In the genomic region with DNA sequence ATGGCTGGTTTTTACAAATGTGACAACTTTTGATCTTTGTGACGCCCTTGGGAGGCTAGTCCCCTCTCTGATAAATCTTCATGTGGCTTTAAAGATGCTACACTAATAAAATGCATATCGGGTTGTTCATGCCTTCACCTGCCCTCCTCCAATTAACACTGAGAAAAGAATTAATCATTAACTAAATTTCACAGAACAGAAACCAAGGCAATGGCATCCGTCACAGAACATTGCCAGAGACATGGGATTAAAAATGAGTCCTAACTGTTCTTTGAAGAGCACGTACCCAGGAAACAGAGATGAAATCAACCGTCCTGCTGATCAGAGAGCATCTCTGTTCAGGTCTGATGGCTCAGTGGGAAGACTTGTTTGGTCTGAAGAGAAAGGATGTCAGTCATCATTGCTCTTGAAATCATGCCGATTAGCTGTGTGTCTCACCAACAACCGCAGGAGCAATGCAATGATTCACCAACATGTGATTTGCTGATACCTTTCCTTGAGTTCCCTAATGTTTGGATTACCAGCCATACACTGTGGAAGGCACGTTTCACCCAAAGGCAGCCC, we compare ENCODE assay signal across 25 mouse cellular contexts.
"Had no signal": no experiment of that assay in that cellular context is flagged by ENCODE, and none has a peak within 500 bp of the region (broad histone marks: within the 10 kb centered on the region; RNA-seq: fewer than 3 reads in every experiment).

No protein-coding gene starts in this region.

- H3K4me2 ChIP-seq: heart, embryonic 11.5 days; heart, embryonic 13.5 days; heart, embryonic 15.5 days; hindbrain, embryonic 13.5 days; hindbrain, embryonic 15.5 days; limb, embryonic 13.5 days; limb, embryonic 15.5 days; liver, embryonic 11.5 days had no signal

- ATAC-seq: hindbrain, postnatal 0 days; intestine, embryonic 16.5 days had no signal

- DNase-seq: gastrocnemius, postnatal 14 days; gastrocnemius, postnatal 36 days; heart, adult 11 months; heart, adult 2 months; heart, postnatal 14 days; heart, postnatal 36 days; kidney, adult 11 months; kidney, adult 9 months; kidney, postnatal 14 days; kidney, postnatal 36 days; layer of hippocampus, adult 9-11 months; layer of hippocampus, postnatal 36 days; left cerebral cortex, postnatal 4 days; lung, adult 18-20 months had no signal

- H3K36me3 ChIP-seq: heart, embryonic 13.5 days; heart, embryonic 15.5 days; hindbrain, embryonic 13.5 days; hindbrain, embryonic 15.5 days; limb, embryonic 13.5 days; limb, embryonic 15.5 days had no signal

- H3K9ac ChIP-seq: heart, embryonic 13.5 days; heart, embryonic 15.5 days; hindbrain, embryonic 13.5 days; hindbrain, embryonic 15.5 days; limb, embryonic 13.5 days; limb, embryonic 15.5 days; liver, embryonic 14.5 days had no signal

- H3K27me3 ChIP-seq: heart, embryonic 13.5 days; heart, embryonic 15.5 days; hindbrain, embryonic 13.5 days; hindbrain, embryonic 15.5 days; limb, embryonic 13.5 days; limb, embryonic 15.5 days had no signal

- H3K27ac ChIP-seq: heart, adult 2 months; heart, embryonic 13.5 days; heart, embryonic 15.5 days; hindbrain, embryonic 13.5 days; hindbrain, embryonic 15.5 days; hindbrain, postnatal 0 days; limb, embryonic 15.5 days; liver, embryonic 14.5 days had no signal

- H3K9me3 ChIP-seq: heart, embryonic 13.5 days; heart, embryonic 15.5 days; hindbrain, embryonic 13.5 days; hindbrain, embryonic 15.5 days; limb, embryonic 13.5 days; limb, embryonic 15.5 days had no signal

- H3K4me1 ChIP-seq: heart, embryonic 13.5 days; heart, embryonic 15.5 days; hindbrain, embryonic 15.5 days; limb, embryonic 13.5 days; limb, embryonic 15.5 days had no signal

- H3K4me3 ChIP-seq: heart, adult 2 months; heart, embryonic 13.5 days; heart, embryonic 15.5 days; hindbrain, embryonic 13.5 days; hindbrain, embryonic 15.5 days; limb, embryonic 13.5 days; limb, embryonic 15.5 days had no signal
